ENCODE assay signal across 17 mouse cellular contexts in genomic region chr19:10404911-10405310, GRCm38 (mm10). TPM values are rescaled to one million over a fixed set of nuclear protein-coding genes. Genes with fewer than 3 reads are reported as not detected.
"Had no signal": no experiment of that assay in that cellular context is flagged by ENCODE, and none has a peak within 500 bp of the region (broad histone marks: within the 10 kb centered on the region; RNA-seq: fewer than 3 reads in every experiment).

No protein-coding gene starts in this region.

- H3K9ac ChIP-seq: limb, embryonic 15.5 days; liver, embryonic 12.5 days; lung, embryonic 14.5 days had no signal

- H3K36me3 ChIP-seq: limb, embryonic 15.5 days; liver, embryonic 12.5 days; midbrain, embryonic 10.5 days had no signal

- H3K4me2 ChIP-seq: limb, embryonic 15.5 days; liver, embryonic 12.5 days; lung, embryonic 14.5 days had no signal

- H3K9me3 ChIP-seq: limb, embryonic 15.5 days; liver, embryonic 12.5 days; midbrain, embryonic 10.5 days had no signal

- ATAC-seq: liver, embryonic 12.5 days had no signal

- H3K27ac ChIP-seq: kidney, postnatal 0 days; limb, embryonic 15.5 days; liver, embryonic 12.5 days; midbrain, embryonic 10.5 days had no signal

- H3K4me3 ChIP-seq: limb, embryonic 15.5 days; liver, embryonic 12.5 days; midbrain, embryonic 10.5 days had no signal

- DNase-seq: kidney, adult 11 months; kidney, adult 9 months; kidney, postnatal 36 days; lung, embryonic 14.5 days; lung, postnatal 10 days; lung, postnatal 4 days; spleen, adult 18-20 months; thymus, adult 18-20 months; thymus, postnatal 14 days had no signal

- H3K4me1 ChIP-seq: limb, embryonic 15.5 days; liver, embryonic 12.5 days had no signal

RNA-seq across cellular contexts. Expression of gene Syt7, which starts 16.0 kb away (rescaled TPM):
- total RNA-seq: megakaryocyte, adult 5-6 weeks; neutrophil, adult 5-6 weeks had no signal

RNA-seq across cellular contexts. Expression of gene Lrrc10b, which starts 52.4 kb away (rescaled TPM):
- total RNA-seq: megakaryocyte, adult 5-6 weeks had no signal
- polyA plus RNA-seq: limb, embryonic 11.5 days; liver, embryonic 16.5 days had no signal
